Mouse (Mus musculus) kidney, embryonic 14.5 days (tissue): ENCODE results near the gene Usp17lb. TPM values are rescaled to one million over a fixed set of nuclear protein-coding genes. Genes with fewer than 3 reads are reported as not detected.
"Not testable (repeated sequence)": the region's sequence is repeated elsewhere in the genome, so short reads cannot be mapped to it uniquely, and the experiment has no call there.

Experiments
- ATAC-seq: fragments of 200-750 bp; cut with Nextera tagmentation; 2 replicates; pipeline ENCODE4 v1.8.0; 2017; ENCODE audit warnings: moderate number of reproducible peaks, mild to moderate bottlenecking, moderate TSS enrichment, moderate library complexity; ENCODE audit not compliant: low FRiP score, low TSS enrichment
- H3K27ac ChIP-seq: fragments of 300-500 bp; sonication (generic); 2 replicates; pipeline ENCODE4 v1.5.1; 2014; ENCODE audit warnings: low read depth, mild to moderate bottlenecking, low read length, moderate library complexity, mixed read lengths
- H3K27me3 ChIP-seq: fragments of 300-500 bp; sonication (generic); 2 replicates; pipeline ENCODE4 v1.6.1; 2014; ENCODE audit warnings: mild to moderate bottlenecking, low read length; ENCODE audit not compliant: control insufficient read depth, insufficient read depth
- H3K36me3 ChIP-seq: fragments of 300-500 bp; sonication (generic); 2 replicates; pipeline ENCODE4 v1.6.1; 2014; ENCODE audit warnings: low read length, mixed read lengths; ENCODE audit not compliant: control insufficient read depth, insufficient read depth
- H3K4me1 ChIP-seq: fragments of 300-500 bp; sonication (generic); 2 replicates; pipeline ENCODE4 v1.6.1; 2014; ENCODE audit warnings: low read length, mixed read lengths; ENCODE audit not compliant: control insufficient read depth, insufficient read depth
- H3K4me2 ChIP-seq: fragments of 300-500 bp; sonication (generic); replicated peaks from 2 replicates; pipeline ENCODE4 v1.6.1; 2014; ENCODE audit warnings: low read depth, mild to moderate bottlenecking, low read length
- H3K4me3 ChIP-seq: fragments of 300-500 bp; sonication (generic); 2 replicates; pipeline ENCODE4 v1.5.1; 2014; ENCODE audit warnings: mild to moderate bottlenecking, low read length
- H3K9ac ChIP-seq: fragments of 300-500 bp; sonication (generic); 2 replicates; pipeline ENCODE4 v1.6.1; 2014; ENCODE audit warnings: low read depth, mild to moderate bottlenecking, low read length, moderate library complexity
- H3K9me3 ChIP-seq: fragments of 300-500 bp; sonication (generic); 2 replicates; pipeline ENCODE4 v1.6.1; 2016; ENCODE audit warnings: low read length; ENCODE audit not compliant: control insufficient read depth
- WGBS: fragments of 180-500 bp; shearing (Covaris S2); extraction: QIAGEN DNeasy Blood & Tissue Kit; methylation state at CpG from one replicate; pipeline ENCODE4 v1.1.7; 2014; 5-methylcytosine and 5-hydroxymethylcytosine counted together
- polyA plus RNA-seq: library from polyadenylated mRNA; unstranded; fragments of >200 nt; fragmentation: Nextera tagmentation; extraction: Ambion mirVana; gene quantifications from 2 replicates; pipeline ENCODE4 v1.2.1, GENCODE M21; 2014

The Usp17lb gene
- not detected in 2 replicates for polyA plus RNA-seq

GRCm38 (mm10) chr7:104842503-104842902 lies at the start of gene Usp17lb:
Usp17lb (minus strand) TSS chr7:104842603.
- Histone ChIP-seq H3K9me3 (no peaks in the 10 kb centered on the region), H3K4me2 (no peak within 1 kb of the TSS), H3K9ac (no peak within 1 kb of the TSS), H3K27ac (no peak within 1 kb of the TSS), H3K4me1 (no peaks in the 10 kb centered on the region), H3K4me3 (no peak within 1 kb of the TSS), H3K36me3 (no peaks in the 10 kb centered on the region), H3K27me3 (no peaks in the 10 kb centered on the region)
- WGBS: 60% methylated on average over 1 of the region's 1 CpGs
- no peak for ATAC-seq

- Histone ChIP-seq H3K4me3 (no peak within 1 kb of the TSS), H3K4me2 (no peak within 1 kb of the TSS), H3K36me3 (no peaks in the 10 kb centered on the region), H3K27me3 (no peaks in the 10 kb centered on the region), H3K9me3 (no peaks in the 10 kb centered on the region), H3K9ac (no peak within 1 kb of the TSS), H3K27ac (no peak within 1 kb of the TSS), H3K4me1 (no peaks in the 10 kb centered on the region)
- 55% methylated on average over 1 of the region's 1 CpGs for WGBS
- no peak for ATAC-seq
These were observed 35.3 kb upstream of the Usp17lb start, which contains the start of gene Olfr665 for GRCm38 (mm10) chr7:104877731-104878130. Olfr665 (plus strand) TSS chr7:104878031.

GRCm38 (mm10) chr7:104861381-104861780 lies 19.0 kb upstream of the Usp17lb start:
- Histone ChIP-seq H3K27me3 (no peaks in the 10 kb centered on the region), H3K4me3 (no peak overlapping the region), H3K36me3 (no peaks in the 10 kb centered on the region), H3K9me3 (no peaks in the 10 kb centered on the region), H3K4me2 (no peak overlapping the region), H3K9ac (no peak overlapping the region), H3K27ac (no peak overlapping the region), H3K4me1 (no peaks in the 10 kb centered on the region)
- no peak for ATAC-seq
- 82% methylated on average over 3 of the region's 3 CpGs for WGBS

GRCm38 (mm10) chr7:104857683-104858082 lies 15.3 kb upstream of the Usp17lb start:
- Histone ChIP-seq H3K27me3 (no peaks in the 10 kb centered on the region), H3K27ac (no peak overlapping the region), H3K4me2 (no peak overlapping the region), H3K4me3 (no peak overlapping the region), H3K9me3 (no peaks in the 10 kb centered on the region), H3K9ac (no peak overlapping the region), H3K36me3 (no peaks in the 10 kb centered on the region), H3K4me1 (no peaks in the 10 kb centered on the region)
- no peak for ATAC-seq
- 55% methylated on average over 1 of the region's 1 CpGs for WGBS

GRCm38 (mm10) chr7:104856709-104857108 lies 14.3 kb upstream of the Usp17lb start, which contains the start of gene Usp17la:
Usp17la (plus strand) TSS chr7:104857009.
- not testable (repeated sequence) for H3K4me2 ChIP-seq, ATAC-seq, H3K9ac ChIP-seq, H3K36me3 ChIP-seq, H3K4me3 ChIP-seq, H3K27ac ChIP-seq, H3K4me1 ChIP-seq, H3K9me3 ChIP-seq, H3K27me3 ChIP-seq
- WGBS: 77% methylated on average over 2 of the region's 2 CpGs

GRCm38 (mm10) chr7:104855248-104855750 lies 12.9 kb upstream of the Usp17lb start:
- no peaks in the 10 kb centered on the region for H3K27me3 ChIP-seq
- no peak overlapping the region for H3K4me3 ChIP-seq
- H3K27ac ChIP-seq: no peak overlapping the region
- H3K9me3 ChIP-seq: no peaks in the 10 kb centered on the region
- no peaks in the 10 kb centered on the region for H3K36me3 ChIP-seq
- no peaks in the 10 kb centered on the region for H3K4me1 ChIP-seq
- WGBS: 86% methylated on average over 3 of the region's 3 CpGs
- H3K4me2 ChIP-seq: no peak overlapping the region
- H3K9ac ChIP-seq: no peak overlapping the region
- no peak for ATAC-seq

GRCm38 (mm10) chr7:104851546-104851945 lies 9.1 kb upstream of the Usp17lb start:
- not testable (repeated sequence) for ATAC-seq, H3K4me3 ChIP-seq, H3K36me3 ChIP-seq, H3K4me2 ChIP-seq, H3K4me1 ChIP-seq, H3K9ac ChIP-seq, H3K27me3 ChIP-seq, H3K9me3 ChIP-seq, H3K27ac ChIP-seq
- 85% methylated on average over 2 of the region's 2 CpGs for WGBS

GRCm38 (mm10) chr7:104843731-104844287 lies 1.4 kb upstream of the Usp17lb start:
- Histone ChIP-seq H3K27ac (no peak overlapping the region), H3K9me3 (no peaks in the 10 kb centered on the region), H3K9ac (no peak overlapping the region), H3K4me1 (no peaks in the 10 kb centered on the region), H3K36me3 (no peaks in the 10 kb centered on the region), H3K4me3 (no peak overlapping the region), H3K4me2 (no peak overlapping the region), H3K27me3 (no peaks in the 10 kb centered on the region)
- no peak for ATAC-seq
- 86% methylated on average over 1 of the region's 1 CpGs for WGBS

- H3K9ac ChIP-seq, H3K4me2 ChIP-seq, H3K36me3 ChIP-seq, H3K27ac ChIP-seq, H3K4me1 ChIP-seq, H3K9me3 ChIP-seq, H3K27me3 ChIP-seq, ATAC-seq, H3K4me3 ChIP-seq: not testable (repeated sequence)
- WGBS: 83% methylated on average over 8 of the region's 8 CpGs
These were observed 32.1 kb downstream of the Usp17lb start for GRCm38 (mm10) chr7:104810335-104810734.
